Mouse (Mus musculus): ENCODE measurements around the gene Hormad2. TPM values are rescaled to one million over a fixed set of nuclear protein-coding genes. Genes with fewer than 3 reads are reported as not detected.

Hormad2 gene
- 0.18 TPM in 1 of 2 replicates, not detected in the other for polyA plus RNA-seq (2015; fragmentation: Nextera tagmentation; extraction: Ambion mirVana)

GRCm38 (mm10) chr11:4440978-4441377 lies at the start of gene Hormad2:
Hormad2 (minus strand) TSS chr11:4441105.
- H3K9me3 ChIP-seq (ENCODE audit: control insufficient read depth, low read length) = no peaks in the 10 kb centered on the region
- no peak within 1 kb of the TSS for H3K27ac ChIP-seq (ENCODE audit: low read length)
- 63% methylated on average over 19 of the region's 19 CpGs for WGBS
- no peaks in the 10 kb centered on the region for H3K27me3 ChIP-seq (replicated peaks; ENCODE audit: control insufficient read depth, insufficient read depth, low read length)
- H3K36me3 ChIP-seq (ENCODE audit: control insufficient read depth, insufficient read depth) = no peaks in the 10 kb centered on the region
- H3K9ac ChIP-seq (replicated peaks; ENCODE audit: low read depth, low read length) = no peak within 1 kb of the TSS
- no peak within 1 kb of the TSS for H3K4me3 ChIP-seq (replicated peaks; ENCODE audit: low read length)
- H3K4me1 ChIP-seq (replicated peaks; ENCODE audit: control insufficient read depth, insufficient read depth, low read length) = no peaks in the 10 kb centered on the region
- H3K4me2 ChIP-seq (ENCODE audit: low read length) = no peak within 1 kb of the TSS
- ATAC-seq = no peak

GRCm38 (mm10) chr11:4489207-4489606 lies 48.3 kb upstream of the Hormad2 start:
- no peak overlapping the region for H3K4me2 ChIP-seq (ENCODE audit: low read length)
- no peak for ATAC-seq
- peaks cover 7% of the 10 kb centered on the region for H3K4me1 ChIP-seq (replicated peaks; ENCODE audit: control insufficient read depth, insufficient read depth, low read length)
- no peaks in the 10 kb centered on the region for H3K9me3 ChIP-seq (ENCODE audit: control insufficient read depth, low read length)
- H3K9ac ChIP-seq (replicated peaks; ENCODE audit: low read depth, low read length) = no peak overlapping the region
- H3K27me3 ChIP-seq (replicated peaks; ENCODE audit: control insufficient read depth, insufficient read depth, low read length) = no peaks in the 10 kb centered on the region
- peaks cover 39% of the 10 kb centered on the region for H3K36me3 ChIP-seq (ENCODE audit: control insufficient read depth, insufficient read depth)
- 94% methylated on average over 4 of the region's 4 CpGs for WGBS
- no peak overlapping the region for H3K27ac ChIP-seq (ENCODE audit: low read length)
- no peak overlapping the region for H3K4me3 ChIP-seq (replicated peaks; ENCODE audit: low read length)

GRCm38 (mm10) chr11:4488798-4489197 lies 47.9 kb upstream of the Hormad2 start:
- no peak for ATAC-seq
- Histone ChIP-seq H3K36me3 (ENCODE audit: control insufficient read depth, insufficient read depth) (peaks cover 39% of the 10 kb centered on the region), H3K4me2 (ENCODE audit: low read length) (no peak overlapping the region), H3K27me3 (replicated peaks; ENCODE audit: control insufficient read depth, insufficient read depth, low read length) (no peaks in the 10 kb centered on the region), H3K4me3 (replicated peaks; ENCODE audit: low read length) (no peak overlapping the region), H3K9ac (replicated peaks; ENCODE audit: low read depth, low read length) (no peak overlapping the region), H3K4me1 (replicated peaks; ENCODE audit: control insufficient read depth, insufficient read depth, low read length) (peaks cover 7% of the 10 kb centered on the region), H3K9me3 (ENCODE audit: control insufficient read depth, low read length) (no peaks in the 10 kb centered on the region), H3K27ac (ENCODE audit: low read length) (no peak overlapping the region)
- 95% methylated on average over 2 of the region's 2 CpGs for WGBS

GRCm38 (mm10) chr11:4488367-4488766 lies 47.5 kb upstream of the Hormad2 start:
- Histone ChIP-seq H3K9me3 (ENCODE audit: control insufficient read depth, low read length) (no peaks in the 10 kb centered on the region), H3K27me3 (replicated peaks; ENCODE audit: control insufficient read depth, insufficient read depth, low read length) (no peaks in the 10 kb centered on the region), H3K4me2 (ENCODE audit: low read length) (no peak overlapping the region), H3K36me3 (ENCODE audit: control insufficient read depth, insufficient read depth) (peaks cover 39% of the 10 kb centered on the region), H3K9ac (replicated peaks; ENCODE audit: low read depth, low read length) (no peak overlapping the region), H3K4me3 (replicated peaks; ENCODE audit: low read length) (no peak overlapping the region), H3K4me1 (replicated peaks; ENCODE audit: control insufficient read depth, insufficient read depth, low read length) (peaks cover 7% of the 10 kb centered on the region), H3K27ac (ENCODE audit: low read length) (no peak overlapping the region)
- no peak for ATAC-seq
- 96% methylated on average over 13 of the region's 13 CpGs for WGBS

GRCm38 (mm10) chr11:4487401-4487965 lies 46.6 kb upstream of the Hormad2 start:
- no peak overlapping the region for H3K4me2 ChIP-seq (ENCODE audit: low read length)
- peak overlapping the region; percentile 48; the same call in 1 of the 2 replicates for H3K27ac ChIP-seq (ENCODE audit: low read length)
- no peak overlapping the region for H3K4me3 ChIP-seq (replicated peaks; ENCODE audit: low read length)
- H3K27me3 ChIP-seq (replicated peaks; ENCODE audit: control insufficient read depth, insufficient read depth, low read length) = no peaks in the 10 kb centered on the region
- peaks cover 7% of the 10 kb centered on the region for H3K4me1 ChIP-seq (replicated peaks; ENCODE audit: control insufficient read depth, insufficient read depth, low read length)
- no peak overlapping the region for H3K9ac ChIP-seq (replicated peaks; ENCODE audit: low read depth, low read length)
- peak; percentile 75 for ATAC-seq
- no peaks in the 10 kb centered on the region for H3K9me3 ChIP-seq (ENCODE audit: control insufficient read depth, low read length)
- 69% methylated on average over 8 of the region's 8 CpGs for WGBS
- peaks cover 38% of the 10 kb centered on the region for H3K36me3 ChIP-seq (ENCODE audit: control insufficient read depth, insufficient read depth)

GRCm38 (mm10) chr11:4484541-4484940 lies 43.6 kb upstream of the Hormad2 start:
- no peak overlapping the region for H3K9ac ChIP-seq (replicated peaks; ENCODE audit: low read depth, low read length)
- H3K27me3 ChIP-seq (replicated peaks; ENCODE audit: control insufficient read depth, insufficient read depth, low read length) = no peaks in the 10 kb centered on the region
- peaks cover 7% of the 10 kb centered on the region for H3K4me1 ChIP-seq (replicated peaks; ENCODE audit: control insufficient read depth, insufficient read depth, low read length)
- no peaks in the 10 kb centered on the region for H3K9me3 ChIP-seq (ENCODE audit: control insufficient read depth, low read length)
- 90% methylated on average over 5 of the region's 5 CpGs for WGBS
- H3K36me3 ChIP-seq (ENCODE audit: control insufficient read depth, insufficient read depth) = peaks cover 42% of the 10 kb centered on the region
- no peak overlapping the region for H3K27ac ChIP-seq (ENCODE audit: low read length)
- no peak for ATAC-seq
- H3K4me2 ChIP-seq (ENCODE audit: low read length) = no peak overlapping the region
- H3K4me3 ChIP-seq (replicated peaks; ENCODE audit: low read length) = no peak overlapping the region

GRCm38 (mm10) chr11:4482641-4483040 lies 41.7 kb upstream of the Hormad2 start:
- H3K36me3 ChIP-seq (ENCODE audit: control insufficient read depth, insufficient read depth) = peaks cover 32% of the 10 kb centered on the region
- no peak overlapping the region for H3K4me3 ChIP-seq (replicated peaks; ENCODE audit: low read length)
- peaks cover 4% of the 10 kb centered on the region for H3K4me1 ChIP-seq (replicated peaks; ENCODE audit: control insufficient read depth, insufficient read depth, low read length)
- 83% methylated on average over 5 of the region's 5 CpGs for WGBS
- no peak overlapping the region for H3K4me2 ChIP-seq (ENCODE audit: low read length)
- no peak for ATAC-seq
- no peak overlapping the region for H3K27ac ChIP-seq (ENCODE audit: low read length)
- no peak overlapping the region for H3K9ac ChIP-seq (replicated peaks; ENCODE audit: low read depth, low read length)
- H3K9me3 ChIP-seq (ENCODE audit: control insufficient read depth, low read length) = no peaks in the 10 kb centered on the region
- H3K27me3 ChIP-seq (replicated peaks; ENCODE audit: control insufficient read depth, insufficient read depth, low read length) = no peaks in the 10 kb centered on the region

GRCm38 (mm10) chr11:4476184-4476697 lies 35.3 kb upstream of the Hormad2 start:
- no peak overlapping the region for H3K9ac ChIP-seq (replicated peaks; ENCODE audit: low read depth, low read length)
- 89% methylated on average over 4 of the region's 4 CpGs for WGBS
- H3K27ac ChIP-seq (ENCODE audit: low read length) = no peak overlapping the region
- ATAC-seq = no peak
- no peak overlapping the region for H3K4me3 ChIP-seq (replicated peaks; ENCODE audit: low read length)
- no peak overlapping the region for H3K4me2 ChIP-seq (ENCODE audit: low read length)
- H3K27me3 ChIP-seq (replicated peaks; ENCODE audit: control insufficient read depth, insufficient read depth, low read length) = no peaks in the 10 kb centered on the region
- peaks cover 7% of the 10 kb centered on the region; the same call in 1 of the 2 replicates for H3K4me1 ChIP-seq (replicated peaks; ENCODE audit: control insufficient read depth, insufficient read depth, low read length)
- peaks cover 4% of the 10 kb centered on the region for H3K36me3 ChIP-seq (ENCODE audit: control insufficient read depth, insufficient read depth)
- no peaks in the 10 kb centered on the region for H3K9me3 ChIP-seq (ENCODE audit: control insufficient read depth, low read length)

- Histone ChIP-seq H3K9ac (replicated peaks; ENCODE audit: low read depth, low read length) (no peak overlapping the region), H3K36me3 (ENCODE audit: control insufficient read depth, insufficient read depth) (no peaks in the 10 kb centered on the region), H3K4me1 (replicated peaks; ENCODE audit: control insufficient read depth, insufficient read depth, low read length) (peaks cover 7% of the 10 kb centered on the region; the same call in 1 of the 2 replicates), H3K27ac (ENCODE audit: low read length) (no peak overlapping the region), H3K9me3 (ENCODE audit: control insufficient read depth, low read length) (no peaks in the 10 kb centered on the region), H3K4me2 (ENCODE audit: low read length) (no peak overlapping the region), H3K27me3 (replicated peaks; ENCODE audit: control insufficient read depth, insufficient read depth, low read length) (no peaks in the 10 kb centered on the region), H3K4me3 (replicated peaks; ENCODE audit: low read length) (no peak overlapping the region)
- WGBS = 65% methylated on average over 7 of the region's 7 CpGs
- no peak; the same call in 1 of the 2 replicates for ATAC-seq
These were observed 31.7 kb upstream of the Hormad2 start for GRCm38 (mm10) chr11:4472464-4473179.

Data from forebrain, embryonic 16.5 days (tissue).